Mouse (Mus musculus) intestine, postnatal 0 days (tissue): ENCODE results near the gene Zfp36l1. TPM values are rescaled to one million over a fixed set of nuclear protein-coding genes. Genes with fewer than 3 reads are reported as not detected.
A peak's percentile ranks its signal among the peaks of the same experiment; 100 is the strongest.

Source experiments
- ATAC-seq: fragments of 200-750 bp; cut with Nextera tagmentation; 2 replicates; pipeline ENCODE4 v1.8.0; 2017; ENCODE audit warnings: mild to moderate bottlenecking, moderate TSS enrichment, moderate library complexity
- H3K27ac ChIP-seq: fragments of 300-500 bp; sonication (generic); 2 replicates; pipeline ENCODE4 v1.5.1; 2014; ENCODE audit warnings: mild to moderate bottlenecking, low read depth, low read length, moderate library complexity
- H3K27me3 ChIP-seq: fragments of 300-500 bp; sonication (generic); replicated peaks from 2 replicates; pipeline ENCODE4 v1.6.1; 2014; ENCODE audit warnings: low read length, mixed read lengths; ENCODE audit not compliant: control insufficient read depth, insufficient read depth
- H3K36me3 ChIP-seq: fragments of 300-500 bp; sonication (generic); 2 replicates; pipeline ENCODE4 v1.6.1; 2014; ENCODE audit warnings: mild to moderate bottlenecking, moderate library complexity; ENCODE audit not compliant: control insufficient read depth, insufficient read depth
- H3K4me1 ChIP-seq: fragments of 300-500 bp; sonication (generic); replicated peaks from 2 replicates; pipeline ENCODE4 v1.6.1; 2014; ENCODE audit warnings: antibody characterized with exemption, low read length, mixed read lengths; ENCODE audit not compliant: control insufficient read depth, insufficient read depth
- H3K4me2 ChIP-seq: fragments of 300-500 bp; sonication (generic); replicated peaks from 2 replicates; pipeline ENCODE4 v1.6.1; 2014; ENCODE audit warnings: low read depth, mild to moderate bottlenecking, moderate library complexity
- H3K4me3 ChIP-seq: fragments of 300-500 bp; sonication (generic); 2 replicates; pipeline ENCODE4 v1.5.1; 2014; ENCODE audit warnings: low read depth, low read length
- H3K9ac ChIP-seq: fragments of 300-500 bp; sonication (generic); 2 replicates; pipeline ENCODE4 v1.6.1; 2014; ENCODE audit warnings: mild to moderate bottlenecking, low read depth, low read length
- H3K9me3 ChIP-seq: fragments of 300-500 bp; sonication (generic); 2 replicates; pipeline ENCODE4 v1.6.1; 2016; ENCODE audit warnings: mixed run types; ENCODE audit not compliant: control insufficient read depth
- CTCF ChIP-seq: sonication (generic); IDR thresholded peaks from 2 replicates; pipeline ENCODE4 v1.5.1; 2016; ENCODE audit warnings: low read depth, mild to moderate bottlenecking, control low read depth, antibody characterized with exemption, moderate library complexity
- WGBS: fragments of 180-500 bp; shearing (Covaris S2); extraction: QIAGEN DNeasy Blood & Tissue Kit; methylation state at CpG from one replicate; pipeline ENCODE4 v1.1.7; 2014; 5-methylcytosine and 5-hydroxymethylcytosine counted together
- polyA plus RNA-seq: library from polyadenylated mRNA; unstranded; fragments of >200 nt; fragmentation: Nextera tagmentation; extraction: Ambion mirVana; gene quantifications from 2 replicates; pipeline ENCODE4 v1.2.1, GENCODE M21; 2015

Gene Zfp36l1
- polyA plus RNA-seq, 1 experiment from 2014 or later = 80.7 TPM

DNA sequence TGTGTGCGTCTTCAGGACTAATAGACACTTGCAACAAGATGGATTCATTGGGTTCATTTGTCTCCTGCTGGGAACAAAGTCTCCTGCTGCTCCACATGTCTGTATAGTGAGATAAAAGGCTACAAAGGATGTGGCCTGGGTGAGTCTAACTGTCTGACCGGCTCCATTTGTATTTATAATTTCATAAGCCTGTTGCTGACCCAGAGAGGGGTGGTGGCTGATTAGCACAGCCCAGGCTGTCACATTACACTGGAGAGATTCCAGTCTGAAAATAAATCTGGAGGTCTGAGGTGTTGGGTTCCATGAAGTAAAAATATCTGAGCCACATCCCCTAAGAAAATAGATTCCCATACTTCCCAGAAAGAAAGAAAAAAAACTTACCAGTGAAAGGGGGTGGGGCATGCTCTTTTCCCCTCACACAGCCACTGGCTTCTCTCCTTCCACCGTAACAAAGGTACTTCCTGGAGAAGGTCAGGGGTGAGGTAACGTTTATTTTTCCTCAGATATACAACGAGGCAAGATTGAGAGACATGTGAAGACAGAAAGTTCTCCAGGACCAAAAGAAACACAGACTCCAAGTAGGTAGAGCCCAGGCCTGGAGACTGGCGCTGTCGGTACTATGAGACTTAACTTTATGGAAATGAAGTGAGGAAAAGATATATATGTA is 28.2 kb downstream of the Zfp36l1 start:
- H3K9ac ChIP-seq = no peak overlapping the region
- H3K36me3 ChIP-seq = no peaks in the 10 kb centered on the region
- H3K9me3 ChIP-seq = no peaks in the 10 kb centered on the region
- H3K4me3 ChIP-seq = no peak overlapping the region
- TF ChIP-seq CTCF = no peak
- peak; percentile 32; the same call in 1 of the 2 replicates for ATAC-seq
- peaks cover 17% of the 10 kb centered on the region for H3K4me1 ChIP-seq
- no peak overlapping the region for H3K4me2 ChIP-seq
- H3K27ac ChIP-seq = peak overlapping the region; percentile 79
- no peaks in the 10 kb centered on the region for H3K27me3 ChIP-seq
- 28% methylated on average over 7 of the region's 7 CpGs for WGBS

DNA sequence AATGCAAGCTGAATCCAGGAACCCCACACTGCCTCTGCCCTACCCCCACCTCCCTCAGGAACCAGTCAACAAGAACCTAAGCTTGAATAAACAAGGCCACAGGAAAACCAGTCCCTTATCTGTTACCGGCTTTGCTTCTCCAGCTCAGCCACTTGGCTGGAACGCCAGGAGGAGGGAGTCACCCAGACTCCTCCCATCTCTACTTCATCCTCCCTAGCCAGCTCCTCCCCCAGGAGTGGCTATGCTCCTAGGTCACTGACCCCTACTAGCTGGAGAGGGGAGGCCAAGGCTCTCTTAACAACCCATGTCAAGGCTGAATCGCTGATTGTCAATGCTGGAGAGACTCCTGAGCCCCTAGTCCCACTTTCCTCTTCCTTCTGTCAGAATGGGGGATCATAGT is 28.9 kb downstream of the Zfp36l1 start:
- H3K4me1 ChIP-seq = peaks cover 17% of the 10 kb centered on the region
- no peaks in the 10 kb centered on the region for H3K36me3 ChIP-seq
- H3K27me3 ChIP-seq = no peaks in the 10 kb centered on the region
- H3K4me2 ChIP-seq = no peak overlapping the region
- 8% methylated on average over 3 of the region's 3 CpGs for WGBS
- H3K27ac ChIP-seq = peak overlapping the region; percentile 79
- H3K9ac ChIP-seq = no peak overlapping the region
- H3K9me3 ChIP-seq = no peaks in the 10 kb centered on the region
- TF ChIP-seq CTCF = peak; percentile 13; the same call in 1 of the 2 replicates
- H3K4me3 ChIP-seq = no peak overlapping the region
- ATAC-seq = peak; percentile 81

DNA sequence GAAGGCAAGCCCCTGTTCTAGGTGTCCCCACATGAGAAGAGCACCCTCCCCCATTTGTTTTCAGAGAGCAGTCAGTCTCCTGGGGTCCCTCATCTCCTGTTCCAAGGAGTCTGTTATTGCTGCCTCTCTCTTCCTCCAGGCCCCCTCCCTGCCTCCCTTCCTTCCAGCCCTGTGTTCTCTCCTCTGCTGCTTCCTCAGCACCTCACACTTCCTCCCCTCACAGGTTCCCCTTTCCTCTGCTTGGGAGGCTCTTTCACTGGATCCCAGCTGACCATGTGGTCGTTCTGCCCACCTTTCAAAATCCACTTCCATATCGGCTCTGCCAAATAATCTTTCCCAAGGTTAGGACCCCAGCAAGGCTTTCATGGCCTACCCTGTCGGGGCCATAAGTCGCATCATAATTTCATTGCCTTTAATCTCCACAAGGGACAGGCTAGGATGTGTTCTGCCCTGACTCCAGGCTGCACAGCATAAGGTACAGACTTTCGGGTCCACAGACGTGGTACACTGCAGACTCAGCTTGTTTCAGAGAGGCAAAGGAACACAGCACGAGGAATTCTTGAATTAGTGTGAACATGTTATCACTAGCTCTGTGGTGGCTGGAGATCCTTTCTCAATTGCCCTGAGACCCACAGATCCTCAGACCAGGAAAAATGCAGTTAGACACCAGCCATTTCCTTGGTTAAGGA is 29.5 kb downstream of the Zfp36l1 start:
- H3K4me3 ChIP-seq = no peak overlapping the region
- H3K9me3 ChIP-seq = no peaks in the 10 kb centered on the region
- WGBS = 42% methylated on average over 7 of the region's 7 CpGs
- H3K4me2 ChIP-seq = no peak overlapping the region
- ATAC-seq = no peak
- H3K27me3 ChIP-seq = no peaks in the 10 kb centered on the region
- no peak overlapping the region for H3K9ac ChIP-seq
- H3K27ac ChIP-seq = peak overlapping the region; percentile 79
- peak; percentile 13; the same call in 1 of the 2 replicates for TF ChIP-seq CTCF
- peaks cover 15% of the 10 kb centered on the region for H3K4me1 ChIP-seq
- no peaks in the 10 kb centered on the region for H3K36me3 ChIP-seq

DNA sequence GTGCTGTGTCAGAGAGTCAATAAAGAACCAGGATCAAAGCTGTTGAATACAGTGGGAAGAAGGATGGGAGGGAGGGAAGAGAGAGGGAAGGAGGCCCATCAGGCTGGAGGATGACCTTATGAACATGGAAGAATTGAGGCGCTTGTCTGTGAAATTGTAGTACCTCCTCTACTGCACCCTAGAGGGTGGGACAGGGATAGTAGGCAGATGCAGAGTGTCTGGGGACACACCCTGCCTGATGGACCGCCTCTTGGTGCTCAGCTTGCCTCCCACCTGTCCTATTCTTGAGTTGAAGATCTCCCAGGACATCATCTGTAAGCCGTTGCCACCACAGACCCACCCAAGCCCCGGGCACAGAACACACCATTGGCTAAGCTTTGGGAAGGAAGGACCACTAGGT is 30.1 kb downstream of the Zfp36l1 start:
- H3K27me3 ChIP-seq = no peaks in the 10 kb centered on the region

DNA sequence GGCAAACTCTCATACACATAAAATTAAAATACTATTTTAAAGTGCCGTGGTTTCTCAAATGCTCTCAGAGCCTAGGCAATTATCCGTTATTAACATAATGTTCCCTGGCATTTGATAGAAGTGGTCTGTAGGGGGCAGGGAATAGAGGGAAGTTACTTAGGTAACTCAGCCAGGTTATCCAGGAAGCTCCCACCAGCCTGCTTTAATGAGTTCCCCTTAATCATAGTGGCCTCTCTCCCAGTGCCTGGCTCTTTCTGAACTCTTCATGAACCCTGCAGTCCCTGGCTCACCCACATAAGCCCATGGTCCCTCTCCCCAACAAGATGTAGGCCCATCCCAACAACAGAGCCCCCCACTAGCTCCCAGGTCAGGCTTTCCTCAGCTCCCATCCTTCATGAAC is 31.4 kb downstream of the Zfp36l1 start:
- TF ChIP-seq CTCF = no peak
- no peak overlapping the region for H3K9ac ChIP-seq
- no peak overlapping the region for H3K4me2 ChIP-seq
- no peak for ATAC-seq
- H3K4me1 ChIP-seq = peaks cover 15% of the 10 kb centered on the region
- 86% methylated on average over 2 of the region's 2 CpGs for WGBS
- no peaks in the 10 kb centered on the region for H3K36me3 ChIP-seq
- no peaks in the 10 kb centered on the region for H3K9me3 ChIP-seq
- no peaks in the 10 kb centered on the region for H3K27me3 ChIP-seq
- H3K4me3 ChIP-seq = no peak overlapping the region
- no peak overlapping the region for H3K27ac ChIP-seq

More for the DNA sequence above, 30.1 kb downstream of the Zfp36l1 start:
- TF ChIP-seq CTCF = peak; percentile 55
- 86% methylated on average over 4 of the region's 4 CpGs for WGBS
- Histone ChIP-seq H3K9me3 (no peaks in the 10 kb centered on the region), H3K9ac (no peak overlapping the region), H3K27ac (no peak overlapping the region), H3K4me3 (no peak overlapping the region), H3K36me3 (no peaks in the 10 kb centered on the region), H3K4me2 (no peak overlapping the region), H3K4me1 (peaks cover 15% of the 10 kb centered on the region)
- no peak for ATAC-seq

DNA sequence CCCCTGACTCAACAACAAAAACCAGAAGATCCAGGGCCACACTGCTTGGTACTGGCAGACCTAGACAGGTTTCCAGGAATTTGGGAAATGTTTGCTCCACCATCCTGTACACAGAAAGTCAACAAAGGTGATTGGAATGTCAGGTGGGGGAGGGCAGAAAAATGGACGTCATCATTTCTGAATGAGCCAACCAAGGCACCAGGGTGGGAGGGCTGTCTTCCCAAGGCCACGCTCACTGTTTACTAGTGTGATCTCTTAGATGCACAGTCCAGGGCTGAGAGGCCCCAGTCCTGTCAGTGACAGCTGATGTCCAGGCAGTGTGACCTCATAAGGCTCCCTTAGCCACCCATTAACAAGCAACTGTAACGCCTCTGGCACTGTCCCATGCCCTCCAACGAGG is 32.9 kb downstream of the Zfp36l1 start:
- Histone ChIP-seq H3K9me3 (no peaks in the 10 kb centered on the region), H3K27ac (no peak overlapping the region), H3K36me3 (no peaks in the 10 kb centered on the region), H3K4me3 (no peak overlapping the region), H3K4me2 (no peak overlapping the region), H3K27me3 (no peaks in the 10 kb centered on the region), H3K9ac (no peak overlapping the region), H3K4me1 (peaks cover 13% of the 10 kb centered on the region)
- no peak for ATAC-seq
- no peak for TF ChIP-seq CTCF
- 81% methylated on average over 4 of the region's 4 CpGs for WGBS
